Mouse (Mus musculus): ENCODE data around the gene Frem3.

Gene Frem3

GRCm38 (mm10) chr8:80610549-80611440 lies at the start of gene Frem3:
Gene Frem3, plus strand, starts transcription at chr8:80611080.
- no peak for DNase-seq

GRCm38 (mm10) chr8:80564205-80564839 lies 46.6 kb upstream of the Frem3 start:
- DNase-seq, result no peak

- no peak for DNase-seq
These were observed 43.4 kb upstream of the Frem3 start for GRCm38 (mm10) chr8:80567471-80567870.

- no peak for DNase-seq
These were observed 42.5 kb upstream of the Frem3 start for GRCm38 (mm10) chr8:80568243-80568995.

- DNase-seq, result no peak
These were observed 38.3 kb upstream of the Frem3 start for GRCm38 (mm10) chr8:80572417-80573061.

- DNase-seq, result no peak
These were observed 33.8 kb upstream of the Frem3 start for GRCm38 (mm10) chr8:80577126-80577525.

- no peak for DNase-seq
These were observed 31.8 kb upstream of the Frem3 start for GRCm38 (mm10) chr8:80579038-80579437.

- no peak for DNase-seq
These were observed 18.3 kb upstream of the Frem3 start for GRCm38 (mm10) chr8:80592626-80593025.

GRCm38 (mm10) chr8:80600600-80601170 lies 10.2 kb upstream of the Frem3 start:
- no peak for DNase-seq

- no peak for DNase-seq
These were observed 9.0 kb upstream of the Frem3 start for GRCm38 (mm10) chr8:80601886-80602285.

GRCm38 (mm10) chr8:80607082-80607481 lies 3.8 kb upstream of the Frem3 start:
- no peak for DNase-seq

GRCm38 (mm10) chr8:80611441-80611751 lies 516 bp downstream of the Frem3 start:
- no peak for DNase-seq

GRCm38 (mm10) chr8:80619787-80620186 lies 8.9 kb downstream of the Frem3 start:
- no peak for DNase-seq

GRCm38 (mm10) chr8:80647394-80647793 lies 36.5 kb downstream of the Frem3 start:
- DNase-seq, result no peak

- DNase-seq, result no peak
These were observed 46.8 kb downstream of the Frem3 start for GRCm38 (mm10) chr8:80657639-80658038.

- DNase-seq, result no peak
These were observed 50.2 kb downstream of the Frem3 start for GRCm38 (mm10) chr8:80661055-80661454.

GRCm38 (mm10) chr8:80663476-80663875 lies 52.6 kb downstream of the Frem3 start:
- DNase-seq, result no peak

- DNase-seq, result no peak
These were observed 58.5 kb downstream of the Frem3 start for GRCm38 (mm10) chr8:80669277-80669901.

- DNase-seq, result no peak
These were observed 71.7 kb downstream of the Frem3 start for GRCm38 (mm10) chr8:80682594-80682993.

GRCm38 (mm10) chr8:80683756-80684335 lies 73.0 kb downstream of the Frem3 start:
- no peak for DNase-seq

- DNase-seq, result peak; percentile 43 to 50
These were observed 77.3 kb downstream of the Frem3 start for GRCm38 (mm10) chr8:80688141-80688540.
